8 mouse cellular contexts compared by ENCODE assay signal in the genomic region with DNA sequence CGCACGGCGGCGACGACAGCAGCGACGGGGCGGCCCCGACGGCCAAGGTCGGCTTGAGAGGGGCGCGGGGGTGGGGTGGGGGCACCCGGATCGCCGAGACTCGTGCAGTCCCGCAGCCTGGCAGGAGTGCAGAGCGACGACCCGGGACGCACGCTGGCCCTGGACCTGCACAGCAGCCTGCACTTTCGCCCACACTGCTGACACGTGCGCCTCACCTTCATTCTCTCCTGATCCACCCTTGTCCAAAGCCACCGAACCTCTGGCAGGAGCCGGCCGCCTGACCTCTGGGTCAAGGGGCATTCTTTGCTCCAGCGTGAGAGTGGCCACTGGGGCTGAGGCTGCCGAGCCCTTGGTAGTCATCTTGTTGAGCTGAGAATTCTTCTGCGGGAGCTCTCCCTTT. TPM values are rescaled to one million over a fixed set of nuclear protein-coding genes. Genes with fewer than 3 reads are reported as not detected.
A peak's percentile ranks its signal among the peaks of the same experiment; 100 is the strongest.
DNase-seq lines count a peak whose midpoint lies in the region; ATAC-seq and TF ChIP-seq lines count a peak whose summit lies in the region.

No protein-coding gene starts in this region.

- no peaks in the 10 kb centered on the region for H3K9me3 ChIP-seq in forebrain, embryonic 16.5 days (ENCODE audit: control insufficient read depth, low read length)
- H3K9me3 ChIP-seq in neural tube, embryonic 13.5 days: no peaks in the 10 kb centered on the region

- H3K79me2 ChIP-seq in liver, adult 2 months (ENCODE audit: control insufficient read depth, insufficient read depth, low read length): no peaks in the 10 kb centered on the region

- H3K4me3 ChIP-seq in liver, adult 2 months (ENCODE audit: insufficient read depth, low read depth, low read length): peak overlapping the region; percentile 70; the same call in 1 of the 2 replicates
- peak overlapping the region; percentile 61 for H3K4me3 ChIP-seq in forebrain, embryonic 16.5 days (replicated peaks; ENCODE audit: low read length)
- H3K4me3 ChIP-seq in neural tube, embryonic 13.5 days: peak overlapping the region; percentile 58

- WGBS in liver, adult 2 months: 8% methylated on average over 32 of the region's 32 CpGs
- WGBS in forebrain, embryonic 16.5 days: 16% methylated on average over 31 of the region's 32 CpGs
- 14% methylated on average over 32 of the region's 32 CpGs for WGBS in neural tube, embryonic 13.5 days

- peak overlapping the region; percentile 91 for H3K4me2 ChIP-seq in forebrain, embryonic 16.5 days (ENCODE audit: low read length)
- H3K4me2 ChIP-seq in neural tube, embryonic 13.5 days: peak overlapping the region; percentile 91

- no peaks in the 10 kb centered on the region; the same call in 1 of the 2 replicates for H3K36me3 ChIP-seq in liver, adult 2 months (ENCODE audit: control insufficient read depth, insufficient read depth, low read length)
- H3K36me3 ChIP-seq in forebrain, embryonic 16.5 days (ENCODE audit: control insufficient read depth, insufficient read depth): no peaks in the 10 kb centered on the region
- no peaks in the 10 kb centered on the region for H3K36me3 ChIP-seq in neural tube, embryonic 13.5 days

- H3K9ac ChIP-seq in liver, adult 2 months (ENCODE audit: low read depth, low read length): peak overlapping the region; percentile 90
- H3K9ac ChIP-seq in forebrain, embryonic 16.5 days (replicated peaks; ENCODE audit: low read depth, low read length): peak overlapping the region; percentile 82
- peak overlapping the region; percentile 80 for H3K9ac ChIP-seq in neural tube, embryonic 13.5 days

- H3K4me1 ChIP-seq in liver, adult 2 months (ENCODE audit: control insufficient read depth, insufficient read depth, low read length): peaks cover 27% of the 10 kb centered on the region
- peaks cover 11% of the 10 kb centered on the region; the same call in 1 of the 2 replicates for H3K4me1 ChIP-seq in forebrain, embryonic 16.5 days (replicated peaks; ENCODE audit: control insufficient read depth, insufficient read depth, low read length)
- peaks cover 14% of the 10 kb centered on the region for H3K4me1 ChIP-seq in neural tube, embryonic 13.5 days (replicated peaks)

- no peak for ATAC-seq in forebrain, embryonic 16.5 days
- no peak; the same call in 1 of the 2 replicates for ATAC-seq in neural tube, embryonic 13.5 days (ENCODE audit: low read depth)

- TF ChIP-seq POLR2A in liver, adult 2 months (IDR thresholded peaks at IDR 0.05; ENCODE audit: extremely low read depth, insufficient read depth, low read length): no peak

- DNase-seq in liver, adult 2 months (ENCODE audit: extremely low read depth, low read depth, low spot score): peak; percentile 90
- no peak for DNase-seq in liver
- peak; percentile 79 to 82 for DNase-seq in kidney, postnatal 36 days
- no peak for DNase-seq in right cerebral cortex, postnatal 36 days (ENCODE audit: low spot score in 2 of 2)
- no peak for DNase-seq in thymus, adult 18-20 months
- no peak for DNase-seq in embryo, embryonic 10.5 days (ENCODE audit: low spot score)

- H3K27ac ChIP-seq in liver, adult 2 months (replicated peaks; ENCODE audit: insufficient read depth, low read depth, low read length): peak overlapping the region; percentile 83
- no peak overlapping the region for H3K27ac ChIP-seq in forebrain, embryonic 16.5 days (ENCODE audit: low read length)
- no peak overlapping the region for H3K27ac ChIP-seq in neural tube, embryonic 13.5 days (replicated peaks)

- no peaks in the 10 kb centered on the region for H3K27me3 ChIP-seq in liver, adult 2 months (ENCODE audit: control insufficient read depth, insufficient read depth, low read length)
- peaks cover 6% of the 10 kb centered on the region for H3K27me3 ChIP-seq in forebrain, embryonic 16.5 days (replicated peaks; ENCODE audit: control insufficient read depth, insufficient read depth, low read length)
- peaks cover 71% of the 10 kb centered on the region for H3K27me3 ChIP-seq in neural tube, embryonic 13.5 days

- no peak for TF ChIP-seq CTCF in liver, adult 2 months (IDR thresholded peaks at IDR 0.05; ENCODE audit: low read depth, low read length)

RNA-seq across cellular contexts. Expression of a gene that starts 15.1 kb away (rescaled TPM):
- total RNA-seq in liver, adult 2 months (2014; rRNA removed): 0.27 and 0.28 TPM in 2 replicates
- 0.77 and 0.84 TPM in 2 replicates for polyA plus RNA-seq in liver, adult 2 months (2012; rRNA removed)
- 17.3 and 21.2 TPM in 2 replicates for polyA plus RNA-seq in forebrain, embryonic 16.5 days (2015; fragmentation: Nextera tagmentation; extraction: Ambion mirVana)
- polyA plus RNA-seq in neural tube, embryonic 13.5 days (2015; fragmentation: Nextera tagmentation; extraction: Ambion mirVana): 4.7 and 4.9 TPM in 2 replicates

RNA-seq across cellular contexts. Expression of a gene that starts 24.5 kb away (rescaled TPM):
- 162 and 179 TPM in 2 replicates for total RNA-seq in liver, adult 2 months (2014; rRNA removed)
- polyA plus RNA-seq in liver, adult 2 months (2012; rRNA removed): 398 and 612 TPM in 2 replicates
- polyA plus RNA-seq in forebrain, embryonic 16.5 days (2015; fragmentation: Nextera tagmentation; extraction: Ambion mirVana): 0.37 and 0.75 TPM in 2 replicates
- 0.25 and 0.29 TPM in 2 replicates for polyA plus RNA-seq in neural tube, embryonic 13.5 days (2015; fragmentation: Nextera tagmentation; extraction: Ambion mirVana)

Comparison
In these comparisons a context has a peak if more than half of its experiments do, and no peak if none do; other contexts are left out.
1. DNase-seq: peak in liver, adult 2 months (single experiment) and kidney, postnatal 36 days (2 of 2); none in liver (single experiment), right cerebral cortex, postnatal 36 days (0 of 2), thymus, adult 18-20 months (0 of 2) and embryo, embryonic 10.5 days (single experiment).
2. RNA of a gene that starts 24.5 kb away (polyA plus RNA-seq): 398 to 612 TPM in liver, adult 2 months; 0.37 to 0.75 TPM in forebrain, embryonic 16.5 days and 0.25 to 0.29 TPM in neural tube, embryonic 13.5 days; every median in the first group is over 100 times any median in the second.
3. Peak in every context shown above with its lines, with median percentiles within 50 percentile points of each other: H3K4me3 ChIP-seq and H3K9ac ChIP-seq.